Mouse (Mus musculus) urinary bladder, postnatal 25 days (tissue): ENCODE measurements around the gene Anapc15.
"Not testable (repeated sequence)": the region's sequence is repeated elsewhere in the genome, so short reads cannot be mapped to it uniquely, and the experiment has no call there.

Source experiments
- DNase-seq: peaks from one replicate; pipeline ENCODE4 v3.0.0; 2022; ENCODE audit warnings: low spot score

Gene Anapc15

DNA sequence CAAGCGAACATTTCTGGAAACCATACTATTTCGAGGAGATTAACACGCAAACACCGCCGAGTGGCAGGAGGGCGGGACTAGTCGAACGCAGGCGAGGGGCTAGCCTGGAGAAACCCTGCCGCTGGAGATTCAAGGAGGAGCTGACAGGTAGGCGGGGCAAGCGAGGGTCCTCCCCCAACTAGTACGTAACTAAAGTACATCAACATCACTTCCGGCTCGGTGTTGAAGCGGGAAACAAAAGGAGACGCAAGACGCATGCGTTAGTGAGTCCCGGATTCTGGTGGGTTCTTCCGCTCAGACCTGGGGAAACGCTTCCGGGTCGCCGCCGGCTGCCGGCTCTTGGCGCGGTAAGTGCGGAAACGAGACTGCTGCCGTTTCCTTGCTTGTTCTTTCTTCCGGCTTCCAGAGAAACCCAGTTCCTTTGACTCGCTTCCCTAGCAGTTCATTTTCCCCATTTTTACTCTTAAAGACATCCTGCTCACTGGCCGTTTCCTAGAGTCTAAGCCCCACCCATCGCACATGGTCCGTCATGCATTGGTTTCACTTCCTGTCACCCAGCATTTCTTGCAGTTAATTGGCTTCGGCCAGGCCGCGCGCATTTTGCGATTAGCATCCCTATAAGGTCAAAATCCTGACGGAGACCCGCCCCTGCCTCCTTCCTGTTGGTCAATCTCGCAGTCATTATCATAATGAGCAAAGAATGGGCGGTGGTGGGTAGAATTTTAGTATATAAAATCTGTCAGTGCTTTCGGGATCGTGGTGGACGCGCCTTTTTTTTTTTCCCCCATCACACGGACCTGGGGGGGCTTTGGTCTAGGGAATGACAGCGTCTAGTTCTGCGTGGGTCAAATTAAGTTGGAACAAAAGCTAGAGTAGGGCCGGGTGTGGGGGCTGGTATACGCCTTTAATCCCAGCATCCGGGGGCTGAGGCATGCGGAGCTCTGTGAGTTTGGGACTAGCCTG lies 32.9 kb downstream of the Anapc15 start:
- peak; percentile 89 for DNase-seq

DNA sequence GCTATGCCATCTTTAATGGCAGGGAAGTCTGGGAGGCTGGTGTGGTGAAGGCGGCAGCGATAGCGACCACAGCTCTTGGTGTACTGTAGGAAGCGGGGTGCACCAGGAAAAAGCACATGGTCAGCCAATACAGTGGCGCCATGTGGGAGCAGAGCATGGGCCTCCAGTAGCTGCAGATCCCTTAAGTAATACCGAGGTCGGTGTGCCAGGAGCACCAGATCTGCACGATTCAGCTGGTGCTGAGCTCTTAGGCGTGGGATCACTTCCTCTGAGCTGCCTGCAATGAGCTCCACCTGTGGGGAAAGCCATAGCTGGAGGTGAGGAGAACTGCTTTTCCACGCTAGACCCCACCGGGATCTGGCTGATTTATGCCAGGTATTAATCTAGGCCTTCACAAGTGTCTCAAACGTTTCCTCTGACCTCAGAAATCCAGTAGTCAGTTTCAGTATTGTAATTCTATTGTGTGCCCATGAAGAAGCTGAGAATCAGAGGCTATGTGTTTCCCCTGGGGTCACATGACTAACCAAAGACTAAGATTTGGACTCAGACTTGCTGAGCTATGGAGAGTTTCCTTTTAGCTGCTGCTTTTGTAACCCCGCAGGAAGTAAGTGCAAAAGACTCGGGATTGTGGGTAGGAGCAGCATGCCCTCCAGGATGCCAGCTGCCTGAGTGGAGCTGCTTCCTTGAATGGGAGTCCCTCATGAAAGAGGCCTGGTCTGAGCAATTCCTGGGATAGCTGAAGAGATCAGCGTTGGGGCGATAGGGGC lies 37.0 kb downstream of the Anapc15 start:
- DNase-seq: no peak

DNA sequence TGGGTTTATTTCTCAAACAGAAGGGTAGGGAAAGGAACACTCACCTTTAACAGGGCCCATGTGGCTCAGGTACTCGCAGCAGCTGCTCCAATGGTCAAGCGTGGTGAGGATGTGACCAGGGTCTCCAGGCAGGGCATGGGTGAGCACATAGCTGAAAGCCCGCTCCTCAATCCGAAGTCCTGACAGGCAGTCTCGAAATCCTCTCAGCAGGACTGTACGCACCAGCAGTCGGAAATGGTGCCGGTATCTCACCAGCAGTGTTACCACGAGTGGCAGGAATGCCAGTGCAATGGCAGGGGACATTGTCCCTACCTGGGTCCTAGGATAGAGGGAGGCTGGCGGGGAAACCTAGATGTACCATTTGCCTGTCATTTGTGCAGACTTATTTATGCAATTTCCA lies 38.5 kb downstream of the Anapc15 start:
- DNase-seq: no peak

DNA sequence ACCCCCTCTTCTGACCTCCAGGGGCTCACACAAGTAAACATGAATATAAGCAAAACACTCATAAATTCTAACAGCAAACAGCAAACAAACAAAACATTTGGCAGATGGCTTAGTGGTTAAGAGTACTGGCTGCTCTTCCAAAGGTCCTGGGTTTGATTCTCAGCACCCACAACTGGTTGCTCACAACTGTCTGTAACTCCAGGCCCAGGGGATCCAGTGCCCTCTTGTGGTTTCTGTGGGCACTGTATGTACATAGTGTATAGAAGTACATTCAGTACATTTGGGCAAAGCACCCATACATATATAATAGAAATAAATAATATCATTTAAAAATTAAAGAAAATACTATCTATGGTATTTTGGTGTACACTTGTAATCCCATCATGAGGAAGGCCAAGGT lies 39.3 kb downstream of the Anapc15 start:
- no peak for DNase-seq

DNA sequence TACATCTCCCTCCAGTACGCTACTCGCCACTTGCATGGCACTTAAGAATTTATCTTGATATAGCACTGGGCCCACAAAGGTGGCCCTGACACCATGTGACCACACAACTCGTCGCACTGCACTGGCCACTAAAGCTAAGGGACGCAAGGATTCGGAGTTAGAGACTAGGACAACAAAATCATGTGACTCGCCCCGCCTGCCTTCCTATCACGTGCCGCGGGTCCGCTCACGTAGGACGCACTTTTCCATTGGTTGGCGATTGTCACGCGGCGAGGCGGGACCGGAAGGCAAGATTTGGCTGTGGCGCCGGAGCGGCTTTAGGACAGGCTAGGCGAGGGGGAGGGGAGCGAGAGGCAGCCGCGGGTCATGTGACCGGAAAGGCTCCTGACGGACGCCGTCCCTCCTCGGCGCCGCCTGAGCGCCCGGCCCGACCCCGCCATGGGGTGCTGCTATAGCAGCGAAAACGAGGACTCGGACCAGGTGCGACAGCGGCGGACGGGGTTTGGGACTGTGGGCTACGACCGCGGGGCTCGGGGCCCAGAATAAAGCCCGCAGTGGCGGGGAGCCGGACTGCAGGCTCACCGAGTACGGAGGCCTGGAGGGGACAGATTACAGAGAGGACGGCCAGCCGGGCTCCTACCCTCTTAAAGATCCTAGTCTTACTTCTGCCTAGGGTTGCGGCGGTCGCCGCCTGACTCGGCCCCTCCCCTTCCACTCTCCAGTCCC lies 42.2 kb downstream of the Anapc15 start, which contains the start of gene Lamtor1:
Gene Lamtor1 (plus strand): TSS at position 344 of the 726 bp plus-strand sequence.
- peak; percentile 98 for DNase-seq

DNA sequence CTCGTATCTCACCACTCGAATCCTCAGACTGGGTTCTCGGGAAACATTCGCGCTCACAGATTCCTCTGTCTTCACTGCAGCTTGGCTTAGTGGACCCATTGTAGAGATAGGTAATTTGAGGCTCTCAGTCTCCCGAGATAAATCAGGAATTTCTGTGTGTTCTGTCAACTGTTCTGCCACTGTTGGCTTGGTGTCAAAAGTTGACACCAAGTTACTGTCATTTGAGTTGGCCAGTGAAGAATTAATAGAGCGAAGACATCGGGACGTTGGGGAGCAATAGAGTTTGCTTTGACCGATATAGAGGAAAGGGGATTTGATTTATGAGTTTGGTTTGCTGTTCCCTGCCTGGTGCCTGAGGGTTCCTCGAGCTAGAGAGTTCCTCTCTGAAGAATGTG lies 42.8 kb downstream of the Anapc15 start, which contains the start of gene Tomt:
Gene Tomt (minus strand): TSS at position 73 of the 395 bp plus-strand sequence.
- DNase-seq: no peak

DNA sequence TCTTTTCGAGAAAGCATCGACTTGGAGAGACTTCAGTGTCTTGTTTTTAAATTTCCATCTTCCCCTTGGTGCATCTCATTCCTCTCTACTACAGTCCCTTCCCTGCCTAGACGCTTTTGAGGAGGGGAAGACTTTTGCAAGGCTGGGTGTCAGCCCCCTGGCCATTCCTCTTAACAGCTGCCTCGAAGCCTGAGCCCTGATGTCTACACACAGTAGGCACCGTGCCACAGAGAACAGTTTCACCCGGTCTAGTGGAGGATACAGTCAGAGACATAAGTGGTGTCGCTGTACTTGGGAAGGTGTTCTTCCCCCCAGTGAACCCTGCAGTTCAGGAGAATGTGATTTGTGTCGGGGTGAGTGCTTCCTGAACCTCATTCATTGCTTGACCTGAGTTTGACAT lies 43.2 kb downstream of the Anapc15 start:
- DNase-seq: no peak

DNA sequence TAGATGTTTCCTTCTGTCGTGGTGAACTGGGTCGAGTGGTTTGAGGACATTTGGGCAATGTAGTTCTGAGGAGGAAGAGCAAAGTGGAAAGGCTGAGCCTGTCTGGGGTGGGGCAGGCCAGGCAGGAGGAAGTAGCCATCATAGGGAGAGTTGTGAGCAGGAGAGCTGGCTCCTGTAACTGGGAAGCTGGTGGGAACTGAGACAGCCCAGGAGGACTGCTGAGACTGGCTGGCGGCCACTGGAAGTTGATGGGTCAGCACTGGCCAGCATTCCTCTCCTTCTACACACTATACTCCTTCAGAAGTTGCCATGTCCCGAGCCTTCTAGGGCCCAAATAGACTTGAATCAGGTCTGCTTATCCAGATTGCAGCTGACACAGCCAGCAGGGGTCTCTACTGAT lies 44.9 kb downstream of the Anapc15 start:
- no peak for DNase-seq

DNA sequence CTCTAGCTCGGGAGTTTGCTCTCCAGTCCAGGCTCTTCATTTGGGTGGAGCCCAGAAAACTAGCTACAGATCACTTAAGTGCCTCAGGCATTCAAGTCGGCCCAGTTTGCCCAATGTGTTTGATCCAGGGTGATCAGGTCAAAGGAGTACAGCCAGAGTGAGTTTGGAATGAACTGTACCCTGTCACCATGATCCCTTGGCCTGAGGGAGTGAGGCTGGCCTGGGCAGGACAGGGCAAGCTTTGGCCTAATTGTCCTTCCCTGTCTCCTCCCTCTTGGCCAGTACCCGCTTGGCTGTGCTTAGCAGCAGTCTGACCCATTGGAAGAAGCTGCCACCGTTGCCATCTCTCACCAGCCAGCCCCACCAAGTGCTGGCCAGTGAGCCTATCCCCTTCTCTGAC lies 46.6 kb downstream of the Anapc15 start:
- DNase-seq: no peak

DNA sequence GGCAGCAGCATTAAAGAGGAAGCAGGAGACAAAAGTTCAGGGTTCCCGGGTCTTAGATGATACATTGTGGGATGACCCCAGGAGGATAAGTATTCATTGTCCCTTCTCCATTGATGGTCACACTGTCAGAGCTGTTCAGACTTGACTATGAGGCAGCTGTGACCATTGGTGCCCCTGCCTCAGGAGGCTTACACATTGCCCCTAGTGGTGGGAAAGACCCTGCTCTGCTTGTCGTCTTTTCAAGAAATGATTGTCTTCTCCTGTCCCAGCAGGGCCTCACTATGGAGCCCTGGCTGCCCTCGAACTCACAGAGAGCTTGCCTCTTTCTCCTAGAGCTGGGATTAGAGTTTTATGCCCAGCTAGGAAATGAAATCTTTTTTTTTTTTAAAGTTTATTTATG lies 48.5 kb downstream of the Anapc15 start:
- DNase-seq: no peak

DNA sequence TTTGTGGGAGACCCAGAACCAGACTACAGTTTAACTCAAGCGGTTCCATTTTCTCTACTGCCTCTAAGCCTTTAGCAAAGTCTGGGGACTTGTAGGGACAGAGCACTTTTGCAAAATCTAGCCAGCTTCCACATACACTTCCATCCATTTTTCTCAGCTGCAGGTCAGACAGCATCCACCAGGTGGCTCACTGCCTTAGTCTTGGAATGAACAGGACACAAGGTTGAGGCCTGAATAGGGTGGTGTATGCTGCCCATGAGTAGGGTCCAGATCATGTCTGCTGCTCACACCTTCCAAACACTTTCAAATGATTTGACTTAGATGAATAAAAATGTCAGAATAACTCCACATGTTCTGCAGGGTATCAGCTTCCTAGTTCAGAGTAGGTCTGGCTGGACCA lies 54.6 kb downstream of the Anapc15 start:
- peak; percentile 59 for DNase-seq

DNA sequence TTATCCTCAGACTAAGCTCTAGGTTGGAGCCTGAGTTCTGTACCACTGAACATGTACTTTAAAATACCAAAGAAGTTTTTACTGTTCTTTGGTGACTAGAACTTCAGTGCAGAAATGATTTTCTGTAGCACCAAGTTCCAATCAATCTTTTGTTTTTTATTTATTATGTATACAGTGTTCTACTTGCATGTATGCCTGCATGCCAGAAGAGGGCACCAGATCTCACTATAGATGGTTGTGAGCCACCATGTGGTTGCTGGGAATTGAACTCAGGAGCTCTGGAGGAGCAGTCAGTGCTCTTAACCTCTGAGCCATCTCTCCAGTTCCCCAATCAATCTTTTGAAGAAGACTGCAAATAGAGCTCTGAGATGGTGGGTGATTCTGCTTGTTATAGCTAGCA lies 62.4 kb downstream of the Anapc15 start:
- not testable (repeated sequence) for DNase-seq

DNA sequence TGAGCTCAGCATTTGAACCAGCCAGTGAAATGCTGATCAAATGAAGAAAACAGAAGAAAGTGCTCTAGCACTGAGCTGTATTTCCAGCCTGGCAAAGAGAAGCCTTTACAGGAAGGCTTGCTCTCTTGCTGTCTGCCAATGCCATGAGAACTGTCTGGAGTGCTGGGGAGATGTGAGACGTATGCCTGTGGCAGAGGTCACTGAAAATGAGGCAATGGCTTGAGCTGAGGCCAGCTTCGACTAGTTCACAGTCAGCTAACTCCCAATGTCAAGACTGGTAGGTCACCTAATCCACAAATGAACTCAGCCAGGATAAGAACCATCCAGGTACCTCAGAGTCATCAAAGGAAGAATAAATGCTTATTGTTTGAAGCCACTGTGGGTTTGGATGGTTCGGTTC lies 64.6 kb downstream of the Anapc15 start:
- no peak for DNase-seq

DNA sequence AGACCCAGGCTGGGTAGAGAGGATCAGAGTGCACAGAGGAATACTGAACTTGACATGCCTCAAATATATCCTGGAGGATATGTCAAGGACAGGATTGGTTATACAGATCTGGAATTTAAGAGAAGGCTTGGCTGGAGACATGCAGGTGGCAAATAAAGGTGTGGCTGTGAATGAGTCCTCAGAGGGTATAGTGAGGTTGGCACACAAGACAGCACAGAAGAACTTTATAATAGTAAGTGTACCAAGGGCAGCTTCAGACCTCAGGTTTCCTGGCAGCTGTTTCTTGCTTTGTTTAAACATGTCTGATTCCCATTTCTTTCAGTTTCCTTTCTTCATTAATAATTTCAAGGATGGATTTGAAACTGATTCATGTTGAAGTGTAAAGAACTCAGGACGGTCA lies 69.0 kb downstream of the Anapc15 start:
- DNase-seq: no peak

DNA sequence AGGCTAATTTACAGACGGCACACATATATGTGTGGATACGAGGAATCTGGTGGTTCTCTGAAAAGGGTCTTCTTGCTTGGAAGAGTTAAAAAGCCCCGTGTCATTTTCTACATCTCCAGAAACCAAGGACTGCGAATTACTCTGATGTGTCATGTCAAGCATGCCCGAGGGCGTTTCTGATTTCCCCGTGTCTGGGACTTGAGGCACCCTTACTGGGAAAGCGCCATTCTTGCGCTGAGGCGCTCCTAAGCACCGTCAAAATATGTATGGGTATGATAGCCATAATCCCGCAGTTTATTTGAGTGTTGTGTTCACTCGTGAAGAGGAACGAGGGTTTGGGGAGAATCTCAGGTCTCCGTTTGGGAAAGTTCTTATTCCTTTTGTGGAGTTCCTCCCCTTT lies 69.8 kb downstream of the Anapc15 start:
- DNase-seq: no peak

DNA sequence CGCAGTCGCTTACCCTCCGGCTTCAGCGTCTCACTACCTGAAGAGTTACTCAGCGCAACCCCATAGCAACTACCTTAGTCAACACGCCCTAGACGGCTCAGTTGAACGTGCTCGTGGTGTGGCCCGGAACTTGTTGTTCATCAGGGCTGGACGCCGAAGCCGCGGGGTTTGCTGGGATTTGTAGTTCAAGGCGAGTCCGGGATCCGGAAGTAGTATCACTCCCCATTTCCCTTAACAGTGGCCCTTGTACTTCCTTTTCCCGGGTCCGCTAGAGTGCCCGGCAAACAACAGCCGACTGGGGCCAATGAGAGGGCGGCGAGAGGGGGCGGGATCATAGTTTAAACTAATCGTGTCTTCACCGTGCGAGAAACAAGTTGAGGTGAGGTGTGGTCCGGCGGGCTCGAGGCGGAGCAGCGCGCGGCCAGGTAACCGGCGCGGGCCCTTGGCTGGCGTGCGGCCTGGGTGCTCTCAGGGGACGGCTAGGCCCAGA lies 70.3 kb downstream of the Anapc15 start, which contains the start of the genes Lrrc51 and Numa1:
Gene Lrrc51 (minus strand): TSS at position 145 of the 490 bp plus-strand sequence.
Gene Numa1 (plus strand): TSS at position 361 of the 490 bp plus-strand sequence.
- DNase-seq: peak; percentile 91

DNA sequence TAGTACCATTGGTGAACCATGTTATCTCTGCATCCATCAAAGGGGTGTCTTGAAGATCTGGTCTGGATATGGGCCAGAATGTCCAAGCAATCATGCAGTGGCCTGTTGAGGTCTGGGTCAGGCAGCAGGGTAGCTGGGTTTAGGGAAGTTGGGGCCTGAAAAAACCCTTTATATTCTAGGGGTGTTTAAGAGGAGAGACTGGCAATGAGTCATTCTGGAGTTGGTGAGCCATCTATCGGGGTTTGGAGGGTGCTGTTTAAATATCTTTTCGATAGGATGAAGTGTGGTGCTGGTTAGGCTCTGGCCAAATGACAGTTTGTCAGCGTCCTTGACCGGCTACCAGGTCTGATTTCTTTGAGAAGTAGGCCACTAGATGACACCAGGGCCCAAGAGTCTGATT lies 72.4 kb downstream of the Anapc15 start:
- no peak for DNase-seq

DNA sequence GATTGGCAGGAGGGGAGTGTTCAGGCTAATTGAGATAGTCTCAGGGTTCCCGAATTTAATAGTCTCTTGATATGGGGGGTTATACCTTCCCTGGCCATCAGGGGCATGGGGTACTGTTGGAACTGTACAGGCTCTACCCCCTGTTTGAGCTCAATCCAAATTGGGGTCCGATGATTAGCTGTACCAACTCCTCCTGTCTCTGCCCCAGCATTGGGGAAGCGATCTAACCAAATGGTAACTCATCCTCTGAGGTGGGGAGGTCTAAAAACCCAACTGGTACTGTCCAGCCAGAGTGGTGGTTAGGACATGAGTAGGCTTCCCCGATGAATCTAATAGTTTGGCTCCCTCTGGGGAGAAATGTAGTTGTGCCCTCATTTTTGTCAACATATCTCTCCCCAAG lies 73.5 kb downstream of the Anapc15 start:
- no peak for DNase-seq

DNA sequence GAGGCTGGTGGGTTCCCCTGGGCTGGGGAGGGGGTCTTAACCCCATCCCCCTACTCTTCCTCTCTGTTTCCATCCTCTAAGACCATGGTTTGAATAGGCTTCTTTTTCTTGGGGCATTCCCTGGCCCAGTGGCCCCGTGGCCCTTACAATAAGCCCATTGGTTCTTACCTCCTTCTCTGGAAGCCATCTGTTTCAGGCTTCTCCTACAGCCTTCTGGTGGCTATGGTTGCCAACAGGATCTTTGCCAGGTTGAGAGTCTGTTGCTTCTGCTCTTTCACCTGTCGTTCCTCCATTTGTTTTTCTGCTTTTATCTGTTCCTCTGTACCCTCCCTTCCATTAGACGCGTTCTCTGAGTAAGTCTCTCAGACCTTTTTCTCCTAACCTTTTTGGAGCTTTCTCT lies 74.1 kb downstream of the Anapc15 start:
- DNase-seq: no peak

DNA sequence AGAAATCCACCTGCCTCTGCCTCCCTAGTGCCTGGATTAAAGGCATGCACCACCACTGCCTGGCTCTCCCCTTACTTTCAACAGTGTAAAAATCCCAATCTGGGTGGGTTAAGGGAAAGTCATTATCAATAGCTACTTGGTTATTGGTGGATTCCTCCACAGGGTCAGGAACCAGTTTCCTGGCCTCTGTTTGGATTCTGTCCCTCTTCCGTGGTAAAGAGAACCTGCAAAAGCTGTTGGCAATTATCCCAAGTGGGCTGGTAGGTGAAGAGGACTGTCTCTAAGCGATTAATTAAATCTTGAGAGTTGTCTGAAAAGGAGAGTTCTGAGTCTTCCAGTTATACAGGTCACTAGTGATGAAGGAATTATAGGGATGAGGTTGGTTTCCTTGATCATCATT lies 74.8 kb downstream of the Anapc15 start:
- DNase-seq: no peak

DNA sequence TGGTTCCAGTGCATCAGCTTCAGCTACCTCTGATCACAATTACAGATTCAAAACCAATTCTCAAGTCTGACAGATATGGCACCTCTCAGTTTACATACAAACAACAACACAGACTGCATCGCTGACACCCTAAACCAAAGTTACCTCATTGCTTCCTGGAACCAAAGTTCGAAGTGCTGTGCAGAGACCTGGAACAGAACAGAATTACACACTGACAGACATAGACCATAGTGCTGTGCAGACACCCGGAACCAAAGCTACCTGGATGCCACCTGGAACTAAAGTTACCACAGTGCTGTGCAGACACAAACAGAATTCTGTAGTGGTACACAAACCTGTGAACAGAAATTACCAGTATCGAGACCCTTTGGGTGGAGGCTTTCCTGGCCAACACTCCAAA lies 76.2 kb downstream of the Anapc15 start:
- DNase-seq: no peak

DNA sequence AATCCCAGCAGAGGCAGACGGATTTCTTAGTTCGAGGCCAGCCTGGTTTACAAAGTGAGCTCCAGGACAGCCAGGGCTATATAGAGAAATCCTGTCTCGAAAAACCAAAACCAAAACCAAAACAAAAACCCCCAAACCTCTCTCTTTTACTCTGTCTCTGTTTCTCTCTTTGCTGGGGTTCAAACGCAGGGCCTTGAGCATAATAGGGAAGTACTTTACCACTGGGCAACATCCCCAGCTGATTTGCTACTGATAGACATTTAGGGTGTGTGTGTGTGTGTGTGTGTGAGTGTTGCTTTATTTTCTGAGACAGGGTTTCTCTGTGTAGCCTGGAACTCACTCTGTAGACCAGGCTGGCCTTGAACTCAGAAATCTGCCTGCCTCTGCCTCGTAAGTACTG lies 85.5 kb downstream of the Anapc15 start:
- not testable (repeated sequence) for DNase-seq
